Mouse (Mus musculus) megakaryocyte, embryonic 14.5 days (primary cell): ENCODE measurements at regions not wholly inside any gene's neighbourhood (a gene's known extent, or its start where the extent isn't known, plus 50 kb on each side); places are given as distances from the start of the nearest gene placed in this dataset.
"Not testable (repeated sequence)": the region's sequence is repeated elsewhere in the genome, so short reads cannot be mapped to it uniquely, and the experiment has no call there.

Source experiments
- H3K27me3 ChIP-seq: replicated peaks from 2 replicates; pipeline ENCODE3; 2012; ENCODE audit warnings: inconsistent platforms
- H3K36me3 ChIP-seq: replicated peaks from 2 replicates; pipeline ENCODE3; 2012; ENCODE audit warnings: low read length, inconsistent platforms, mixed read lengths
- H3K4me1 ChIP-seq: 2 replicates; pipeline ENCODE4 v1.6.1; 2012; ENCODE audit warnings: inconsistent platforms
- H3K4me3 ChIP-seq: replicated peaks from 2 replicates; pipeline ENCODE3; 2012; ENCODE audit warnings: moderate library complexity, mild to moderate bottlenecking, inconsistent platforms
- H3K9me3 ChIP-seq: 2 replicates; pipeline ENCODE4 v1.6.1; 2012; ENCODE audit warnings: inconsistent platforms
- FLI1 ChIP-seq: IDR thresholded peaks from 2 replicates; pipeline ENCODE4 v1.6.1; 2012; ENCODE audit warnings: low read length, inconsistent platforms, mixed read lengths
- GATA1 ChIP-seq: IDR thresholded peaks from 3 replicates; pipeline ENCODE4 v1.6.1; 2012; ENCODE audit warnings: mixed read lengths, low read length, inconsistent platforms, borderline replicate concordance

GRCm38 (mm10) chr12:69524337-69525035 lies 58.3 kb downstream of the Vcpkmt start:
- Histone ChIP-seq H3K4me1 (peaks cover 6% of the 10 kb centered on the region), H3K9me3 (peaks cover 5% of the 10 kb centered on the region), H3K36me3 (no peaks in the 10 kb centered on the region), H3K4me3 (no peak overlapping the region), H3K27me3 (peaks cover 56% of the 10 kb centered on the region)
- TF ChIP-seq FLI1 = no peak
- TF ChIP-seq GATA1 = no peak

DNA sequence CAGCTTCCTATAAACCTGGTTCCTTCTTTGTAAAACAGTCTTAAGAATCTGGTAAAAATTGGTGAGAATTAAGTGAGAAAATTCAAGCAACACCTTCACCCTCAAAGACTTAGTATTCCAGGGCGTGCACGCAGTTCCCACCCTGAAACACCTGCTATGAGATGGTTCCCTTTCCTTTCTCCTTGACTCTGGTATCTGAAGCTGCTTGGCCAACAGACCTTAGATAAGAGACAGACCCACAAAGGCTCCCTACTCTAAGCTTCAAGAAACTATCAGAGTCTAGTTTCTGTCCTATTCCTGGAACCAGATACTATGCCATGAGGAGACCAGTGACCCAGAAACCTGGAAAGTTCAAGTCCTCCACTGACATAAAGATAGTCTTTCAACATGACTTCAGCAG lies 63.0 kb downstream of the Vcpkmt start:
- Histone ChIP-seq H3K27me3 (peaks cover 50% of the 10 kb centered on the region), H3K36me3 (no peaks in the 10 kb centered on the region), H3K4me1 (peaks cover 45% of the 10 kb centered on the region), H3K4me3 (no peak overlapping the region), H3K9me3 (peaks cover 5% of the 10 kb centered on the region)
- TF ChIP-seq FLI1 (no peak), GATA1 (no peak)

GRCm38 (mm10) chr12:69519028-69519427 lies 63.8 kb downstream of the Vcpkmt start:
- H3K9me3 ChIP-seq = peaks cover 5% of the 10 kb centered on the region
- H3K4me3 ChIP-seq = no peak overlapping the region
- no peaks in the 10 kb centered on the region for H3K36me3 ChIP-seq
- H3K4me1 ChIP-seq = peaks cover 46% of the 10 kb centered on the region
- TF ChIP-seq GATA1 (no peak), FLI1 (no peak)
- peaks cover 41% of the 10 kb centered on the region for H3K27me3 ChIP-seq

GRCm38 (mm10) chr12:69517616-69518015 lies 65.2 kb downstream of the Vcpkmt start:
- Histone ChIP-seq H3K4me3 (no peak overlapping the region), H3K27me3 (peaks cover 35% of the 10 kb centered on the region), H3K4me1 (peaks cover 60% of the 10 kb centered on the region), H3K36me3 (no peaks in the 10 kb centered on the region), H3K9me3 (peaks cover 5% of the 10 kb centered on the region)
- TF ChIP-seq GATA1 = no peak
- no peak for TF ChIP-seq FLI1

DNA sequence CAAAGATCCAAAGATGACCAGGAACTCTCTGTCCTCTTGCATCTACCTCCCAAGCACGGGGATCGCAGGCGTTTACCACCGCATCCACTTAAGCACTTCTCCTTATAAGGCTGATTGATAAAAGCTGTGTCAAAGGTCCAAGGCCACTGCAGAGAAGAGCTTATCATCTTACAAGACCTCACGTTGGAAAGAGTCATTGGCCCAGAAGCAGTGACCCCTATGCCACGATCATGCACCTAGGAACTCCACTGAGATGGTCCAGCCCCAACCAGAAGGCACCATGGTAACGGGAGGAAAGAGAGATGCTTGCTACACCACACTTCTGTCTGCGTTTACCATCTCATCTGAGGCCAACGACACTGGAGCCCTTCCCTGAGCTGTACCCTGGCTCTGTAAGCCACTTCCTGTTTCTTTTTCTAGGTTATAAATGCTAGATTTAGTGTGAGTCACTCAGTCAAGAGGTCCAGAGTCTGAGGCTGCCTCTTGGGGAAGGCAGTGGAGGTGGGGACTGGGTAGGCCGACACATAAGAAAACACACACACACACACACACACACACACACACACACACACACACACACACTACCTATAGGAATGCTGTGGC lies 66.4 kb downstream of the Vcpkmt start:
- H3K4me3 ChIP-seq = peak overlapping the region; percentile 78
- H3K27me3 ChIP-seq = peaks cover 27% of the 10 kb centered on the region
- TF ChIP-seq FLI1 (no peak), GATA1 (no peak)
- H3K36me3 ChIP-seq = no peaks in the 10 kb centered on the region
- peaks cover 64% of the 10 kb centered on the region for H3K4me1 ChIP-seq
- H3K9me3 ChIP-seq = peaks cover 5% of the 10 kb centered on the region

- peaks cover 69% of the 10 kb centered on the region for H3K4me1 ChIP-seq
- TF ChIP-seq GATA1 = no peak
- H3K9me3 ChIP-seq = peaks cover 5% of the 10 kb centered on the region
- no peak overlapping the region for H3K4me3 ChIP-seq
- peaks cover 23% of the 10 kb centered on the region for H3K27me3 ChIP-seq
- no peaks in the 10 kb centered on the region for H3K36me3 ChIP-seq
These were observed 67.0 kb downstream of the Vcpkmt start for GRCm38 (mm10) chr12:69515850-69516249.

GRCm38 (mm10) chr12:69515117-69515516 lies 67.7 kb downstream of the Vcpkmt start:
- Histone ChIP-seq H3K27me3 (peaks cover 17% of the 10 kb centered on the region), H3K9me3 (no peaks in the 10 kb centered on the region), H3K4me3 (no peak overlapping the region), H3K36me3 (no peaks in the 10 kb centered on the region), H3K4me1 (peaks cover 76% of the 10 kb centered on the region)
- TF ChIP-seq FLI1 = no peak
- TF ChIP-seq GATA1 = no peak

- Histone ChIP-seq H3K36me3 (no peaks in the 10 kb centered on the region), H3K9me3 (no peaks in the 10 kb centered on the region), H3K4me3 (peak overlapping the region; percentile 80), H3K27me3 (peaks cover 12% of the 10 kb centered on the region), H3K4me1 (peaks cover 76% of the 10 kb centered on the region)
- TF ChIP-seq GATA1 = no peak
- TF ChIP-seq FLI1 = no peak
These were observed 69.7 kb downstream of the Vcpkmt start for GRCm38 (mm10) chr12:69513166-69513565.

- no peak for TF ChIP-seq GATA1
- TF ChIP-seq FLI1 = no peak
- Histone ChIP-seq H3K4me1 (peaks cover 62% of the 10 kb centered on the region), H3K27me3 (peaks cover 4% of the 10 kb centered on the region), H3K9me3 (peaks cover 10% of the 10 kb centered on the region; the same call in 1 of the 2 replicates), H3K4me3 (no peak overlapping the region), H3K36me3 (peaks cover 3% of the 10 kb centered on the region)
These were observed 72.1 kb downstream of the Vcpkmt start for GRCm38 (mm10) chr12:69510736-69511135.

DNA sequence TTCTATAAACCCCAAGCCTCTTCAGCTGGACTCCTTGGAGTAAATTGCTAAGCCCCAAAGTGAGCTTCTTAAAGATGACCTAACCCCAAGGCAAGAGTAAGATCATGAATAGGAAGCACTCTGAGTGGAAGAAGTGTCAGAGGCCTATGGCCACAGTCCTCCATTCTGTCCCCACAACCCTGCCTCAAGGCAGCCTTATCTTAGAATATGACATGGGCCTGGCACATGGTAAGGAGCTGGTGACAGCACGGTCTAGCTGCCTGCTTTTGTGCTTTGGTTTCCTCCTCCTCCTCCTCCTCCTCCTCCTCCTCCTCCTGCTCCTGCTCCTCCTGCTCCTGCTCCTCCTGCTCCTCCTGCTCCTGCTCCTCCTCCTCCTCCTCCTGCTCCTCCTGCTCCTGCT lies 73.6 kb downstream of the Vcpkmt start:
- H3K4me3 ChIP-seq, H3K27me3 ChIP-seq, H3K36me3 ChIP-seq: not testable (repeated sequence)
- peaks cover 50% of the 10 kb centered on the region for H3K4me1 ChIP-seq
- H3K9me3 ChIP-seq = peaks cover 10% of the 10 kb centered on the region; the same call in 1 of the 2 replicates
